Mouse (Mus musculus) neural tube, embryonic 13.5 days (tissue): ENCODE measurements around the gene Ankrd2. TPM values are rescaled to one million over a fixed set of nuclear protein-coding genes. Genes with fewer than 3 reads are reported as not detected.

Experiments
- ATAC-seq: fragments of 200-750 bp; cut with Nextera tagmentation; 2 replicates; pipeline ENCODE4 v1.8.0; 2017; ENCODE audit warnings: low read depth, mild to moderate bottlenecking, moderate TSS enrichment, moderate library complexity
- H3K27ac ChIP-seq: fragments of 300-500 bp; sonication (generic); replicated peaks from 2 replicates; pipeline ENCODE4 v1.5.1; 2015; ENCODE audit warnings: moderate library complexity, mild to moderate bottlenecking, inconsistent platforms
- H3K27me3 ChIP-seq: fragments of 300-500 bp; sonication (generic); 2 replicates; pipeline ENCODE4 v1.6.1; 2015; ENCODE audit warnings: mild to moderate bottlenecking, inconsistent platforms
- H3K36me3 ChIP-seq: fragments of 300-500 bp; sonication (generic); 2 replicates; pipeline ENCODE4 v1.6.1; 2015; ENCODE audit warnings: mild to moderate bottlenecking, inconsistent platforms
- H3K4me1 ChIP-seq: fragments of 300-500 bp; sonication (generic); replicated peaks from 2 replicates; pipeline ENCODE4 v1.6.1; 2015; ENCODE audit warnings: inconsistent platforms
- H3K4me2 ChIP-seq: fragments of 300-500 bp; sonication (generic); 2 replicates; pipeline ENCODE4 v1.6.1; 2015; ENCODE audit warnings: inconsistent platforms, mild to moderate bottlenecking, moderate library complexity
- H3K4me3 ChIP-seq: fragments of 300-500 bp; sonication (generic); 2 replicates; pipeline ENCODE4 v1.5.1; 2015; ENCODE audit warnings: mild to moderate bottlenecking, inconsistent platforms
- H3K9ac ChIP-seq: fragments of 300-500 bp; sonication (generic); 2 replicates; pipeline ENCODE4 v1.6.1; 2015; ENCODE audit warnings: moderate library complexity, mild to moderate bottlenecking, inconsistent platforms
- H3K9me3 ChIP-seq: fragments of 300-500 bp; sonication (generic); 2 replicates; pipeline ENCODE4 v1.6.1; 2016; ENCODE audit warnings: inconsistent platforms
- WGBS: fragments of 180-500 bp; shearing (Covaris S2); methylation state at CpG from one replicate; pipeline ENCODE4 v1.1.7; 2015; 5-methylcytosine and 5-hydroxymethylcytosine counted together
- polyA plus RNA-seq: library from polyadenylated mRNA; unstranded; fragments of >200 nt; fragmentation: Nextera tagmentation; extraction: Ambion mirVana; gene quantifications from 2 replicates; pipeline ENCODE4 v1.2.1, GENCODE M21; 2015

Gene Ankrd2
- polyA plus RNA-seq, 1 experiment from 2014 or later: 0.53 TPM

DNA sequence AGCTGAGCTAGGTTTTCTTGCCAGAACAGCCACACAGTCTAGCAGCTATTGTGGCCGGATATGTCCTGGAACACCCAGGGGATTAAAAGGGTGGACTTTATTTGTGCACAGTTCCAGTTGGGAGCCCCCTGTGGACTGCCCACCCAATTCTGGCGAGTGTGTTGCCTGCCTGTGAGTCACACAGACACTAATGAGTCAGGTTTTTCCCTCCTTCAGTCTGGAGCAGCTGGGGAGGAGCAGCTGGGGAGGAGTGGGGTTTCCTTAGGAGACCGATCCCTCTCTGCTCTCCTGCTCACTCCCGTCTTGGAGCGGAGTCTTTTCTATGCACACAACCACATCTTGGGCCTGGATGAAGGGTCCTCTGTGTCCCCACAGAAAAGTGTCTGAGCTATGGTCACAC is 19.0 kb upstream of the Ankrd2 start:
- no peak for ATAC-seq
- Histone ChIP-seq H3K4me1 (peaks cover 16% of the 10 kb centered on the region), H3K36me3 (no peaks in the 10 kb centered on the region), H3K4me2 (no peak overlapping the region), H3K27me3 (no peaks in the 10 kb centered on the region), H3K4me3 (no peak overlapping the region), H3K27ac (peak overlapping the region; percentile 71; the same call in 1 of the 2 replicates), H3K9me3 (no peaks in the 10 kb centered on the region), H3K9ac (no peak overlapping the region)
- 56% methylated on average over 5 of the region's 5 CpGs for WGBS

DNA sequence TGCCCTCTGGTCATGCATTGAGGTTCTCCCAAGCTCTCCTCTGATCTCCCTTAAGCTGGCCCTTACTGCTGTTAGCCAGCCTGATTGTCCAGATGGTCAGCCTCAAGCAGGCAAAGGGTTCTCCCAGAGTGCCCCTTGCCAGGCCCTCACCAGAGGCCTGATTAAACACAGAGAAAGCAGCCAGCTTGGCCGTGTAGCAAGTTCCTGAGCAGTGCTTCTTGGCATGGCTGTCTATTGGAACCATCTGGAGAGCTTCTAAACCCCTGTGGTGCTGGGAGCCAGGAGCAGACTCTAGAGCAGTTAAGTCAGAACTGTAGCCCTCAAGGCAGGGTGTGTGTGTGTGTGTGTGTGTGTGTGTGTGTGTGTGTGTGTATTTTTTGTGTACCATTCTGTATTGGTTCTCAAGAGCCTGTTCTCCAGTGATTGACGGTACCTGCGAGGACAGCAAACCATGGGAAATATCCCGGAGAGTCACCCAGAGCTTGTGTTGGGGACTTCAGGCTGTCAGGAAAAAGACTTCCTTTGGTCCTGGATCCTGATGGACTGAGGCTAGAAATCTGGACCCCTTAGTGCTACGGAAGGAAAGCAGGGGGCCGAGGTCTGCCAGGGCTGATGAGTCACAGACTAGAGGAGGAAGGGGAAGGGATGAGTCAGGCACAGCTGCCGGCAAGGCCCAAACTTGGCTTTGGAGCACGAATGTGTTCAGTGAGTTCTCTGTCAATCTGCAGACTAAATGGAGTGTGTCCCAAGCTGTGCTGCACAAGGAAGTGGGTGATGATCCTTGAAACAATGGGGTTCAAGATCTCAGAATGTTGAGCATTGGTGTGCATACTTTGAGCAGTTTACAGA is 18.2 kb upstream of the Ankrd2 start:
- H3K27me3 ChIP-seq: no peaks in the 10 kb centered on the region
- no peak overlapping the region for H3K4me3 ChIP-seq
- no peak overlapping the region for H3K9ac ChIP-seq
- H3K4me2 ChIP-seq: no peak overlapping the region
- no peaks in the 10 kb centered on the region for H3K9me3 ChIP-seq
- ATAC-seq: no peak
- WGBS: 75% methylated on average over 8 of the region's 8 CpGs
- H3K4me1 ChIP-seq: peaks cover 21% of the 10 kb centered on the region
- H3K36me3 ChIP-seq: no peaks in the 10 kb centered on the region
- H3K27ac ChIP-seq: peak overlapping the region; percentile 71

DNA sequence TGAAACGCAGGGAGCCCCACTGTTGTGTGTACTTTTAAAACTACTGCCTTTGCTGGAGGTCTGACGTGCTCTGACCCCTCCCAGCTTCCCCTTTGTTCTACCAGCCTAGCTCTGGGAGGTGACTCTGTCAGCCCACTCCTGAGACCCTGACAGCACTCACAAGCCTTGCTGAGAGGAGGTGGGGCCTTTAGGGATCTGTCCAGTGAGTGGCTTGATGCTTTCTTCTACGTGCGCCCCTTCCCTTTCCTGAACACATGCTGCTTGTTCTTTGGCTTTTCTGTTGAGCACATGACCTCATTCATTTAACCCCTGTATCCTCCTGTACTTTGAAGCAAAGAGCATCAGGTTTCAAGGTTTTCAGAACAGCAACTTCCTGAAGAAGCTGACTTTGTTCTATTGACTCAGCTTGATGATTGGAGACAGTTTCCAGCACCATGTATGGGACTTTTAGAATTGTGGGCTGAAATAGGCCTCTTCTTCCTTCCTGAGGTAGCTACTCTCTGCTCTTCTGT is 16.7 kb upstream of the Ankrd2 start:
- Histone ChIP-seq H3K36me3 (no peaks in the 10 kb centered on the region), H3K27ac (0 out of 2 replicates have a peak overlapping the region, but pooled peaks have one; percentile 71), H3K4me2 (no peak overlapping the region), H3K9me3 (no peaks in the 10 kb centered on the region), H3K4me3 (no peak overlapping the region), H3K4me1 (peaks cover 21% of the 10 kb centered on the region), H3K27me3 (no peaks in the 10 kb centered on the region), H3K9ac (no peak overlapping the region)
- 53% methylated on average over 4 of the region's 4 CpGs for WGBS
- no peak for ATAC-seq

DNA sequence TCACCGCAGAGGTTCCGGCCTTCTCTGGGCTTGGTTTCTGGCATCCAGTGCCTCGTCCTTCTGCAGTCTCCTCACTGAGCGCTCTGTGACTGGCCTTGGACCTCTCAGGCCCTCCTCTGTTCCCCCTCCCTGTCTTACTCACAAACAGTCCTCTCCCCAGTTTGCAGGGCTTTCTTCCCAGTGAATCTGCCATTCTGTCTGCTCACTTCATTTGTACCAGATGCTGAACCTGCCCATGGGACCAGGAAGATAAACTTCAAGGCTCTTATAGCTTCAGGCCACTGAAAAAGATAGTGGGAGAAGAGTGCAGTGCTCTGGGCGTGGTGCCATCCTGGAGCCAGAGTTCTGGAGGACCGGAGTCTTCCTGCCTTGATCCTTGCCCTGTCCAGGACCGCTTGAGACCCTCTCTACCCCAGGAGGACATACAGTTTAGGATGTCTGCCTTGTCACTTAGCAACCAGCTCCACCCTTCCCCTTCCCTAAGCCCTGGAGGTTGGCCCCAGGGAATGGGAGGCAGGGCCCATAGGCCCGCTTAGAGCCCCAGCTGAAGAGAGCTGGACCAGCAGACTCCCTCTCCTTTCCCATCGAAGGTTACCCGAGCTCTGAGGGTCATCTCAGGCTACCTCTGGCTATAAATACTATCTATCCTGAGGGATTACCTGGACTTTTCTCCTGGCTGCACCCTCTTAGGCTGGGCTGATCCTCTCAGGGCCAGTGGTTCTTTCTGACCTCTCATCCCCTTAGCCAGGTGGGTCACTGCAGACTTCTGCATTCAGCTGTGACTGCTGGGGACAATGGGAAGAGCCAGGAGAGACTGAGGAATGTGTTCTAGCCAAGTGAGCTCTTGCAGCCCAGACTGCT is 13.9 kb upstream of the Ankrd2 start:
- H3K36me3 ChIP-seq: no peaks in the 10 kb centered on the region
- ATAC-seq: no peak
- H3K9ac ChIP-seq: no peak overlapping the region
- no peak overlapping the region for H3K27ac ChIP-seq
- WGBS: 67% methylated on average over 10 of the region's 10 CpGs
- H3K27me3 ChIP-seq: no peaks in the 10 kb centered on the region
- H3K4me1 ChIP-seq: peaks cover 18% of the 10 kb centered on the region
- H3K4me3 ChIP-seq: no peak overlapping the region
- no peaks in the 10 kb centered on the region for H3K9me3 ChIP-seq
- no peak overlapping the region for H3K4me2 ChIP-seq

DNA sequence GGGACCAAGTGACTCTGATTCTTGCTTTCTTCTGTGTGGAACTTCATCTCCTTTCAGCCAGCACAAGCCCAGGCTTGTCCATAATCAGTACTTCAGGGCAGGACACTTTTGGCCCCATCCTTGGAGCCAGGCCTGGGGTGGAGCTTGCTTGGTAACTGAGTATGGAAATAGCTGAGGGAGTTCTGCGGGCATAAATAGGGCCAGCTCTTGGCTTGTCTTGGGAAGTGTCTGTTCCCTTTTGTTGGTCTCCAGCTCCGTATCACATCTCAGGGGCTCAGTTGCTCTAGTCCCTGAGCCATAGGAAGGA is 13.3 kb upstream of the Ankrd2 start:
- no peak overlapping the region for H3K4me2 ChIP-seq
- WGBS: 77% methylated on average over 2 of the region's 2 CpGs
- H3K9ac ChIP-seq: no peak overlapping the region
- H3K36me3 ChIP-seq: no peaks in the 10 kb centered on the region
- no peak overlapping the region for H3K27ac ChIP-seq
- no peak overlapping the region for H3K4me3 ChIP-seq
- H3K9me3 ChIP-seq: no peaks in the 10 kb centered on the region
- ATAC-seq: no peak
- no peaks in the 10 kb centered on the region for H3K27me3 ChIP-seq
- H3K4me1 ChIP-seq: peaks cover 12% of the 10 kb centered on the region

DNA sequence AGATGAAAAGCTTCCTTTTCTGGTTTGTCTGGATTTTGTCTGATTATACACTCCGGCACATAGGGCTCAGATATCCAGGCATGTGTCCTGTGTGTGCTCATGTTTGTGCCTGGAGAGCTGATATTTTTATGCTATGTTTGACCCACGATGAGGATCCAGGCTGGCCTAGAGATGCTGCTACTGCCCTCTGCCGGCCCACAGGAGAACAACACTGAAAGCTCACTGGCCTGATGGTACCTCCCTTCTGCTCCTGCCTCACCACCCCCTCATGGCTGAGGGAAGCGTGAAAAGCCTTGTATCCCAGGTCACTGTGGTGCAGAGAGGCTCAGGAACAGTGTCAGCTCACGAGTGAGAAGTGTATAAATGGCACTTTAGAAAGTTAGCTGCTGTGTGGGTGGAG is 9.6 kb upstream of the Ankrd2 start:
- 7% methylated on average over 5 of the region's 5 CpGs for WGBS
- no peaks in the 10 kb centered on the region for H3K27me3 ChIP-seq
- peak; percentile 50; the same call in 1 of the 2 replicates for ATAC-seq
- H3K4me1 ChIP-seq: peaks cover 10% of the 10 kb centered on the region; the same call in 1 of the 2 replicates
- no peak overlapping the region for H3K9ac ChIP-seq
- H3K27ac ChIP-seq: no peak overlapping the region
- H3K36me3 ChIP-seq: no peaks in the 10 kb centered on the region
- H3K9me3 ChIP-seq: no peaks in the 10 kb centered on the region
- H3K4me2 ChIP-seq: no peak overlapping the region
- H3K4me3 ChIP-seq: no peak overlapping the region

DNA sequence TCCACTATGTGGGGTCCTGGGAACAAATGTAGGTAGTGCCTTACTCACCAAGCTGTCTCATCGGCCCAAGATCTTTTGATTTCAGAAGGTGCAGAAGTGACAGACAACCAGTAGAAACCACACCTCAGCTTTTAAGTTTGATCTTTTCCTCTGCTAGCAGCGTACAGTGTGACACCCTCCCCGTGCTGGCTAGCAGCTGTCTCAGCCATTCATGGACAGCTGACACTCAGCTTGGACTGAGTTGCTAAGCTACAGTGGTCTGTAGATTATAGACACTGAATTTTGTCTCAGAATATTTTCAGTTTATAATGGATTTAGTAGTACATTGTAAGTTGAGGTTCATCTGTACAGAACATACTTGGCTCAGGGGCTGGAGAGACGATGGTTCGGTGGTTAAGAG is 4.7 kb upstream of the Ankrd2 start:
- Histone ChIP-seq H3K9ac (no peak overlapping the region), H3K27ac (no peak overlapping the region), H3K4me3 (no peak overlapping the region), H3K36me3 (0 out of 2 replicates have a peak, but pooled peaks cover 7% of the 10 kb centered on the region), H3K27me3 (no peaks in the 10 kb centered on the region), H3K9me3 (no peaks in the 10 kb centered on the region), H3K4me1 (peaks cover 8% of the 10 kb centered on the region), H3K4me2 (no peak overlapping the region)
- WGBS: 84% methylated on average over 5 of the region's 5 CpGs
- ATAC-seq: no peak

DNA sequence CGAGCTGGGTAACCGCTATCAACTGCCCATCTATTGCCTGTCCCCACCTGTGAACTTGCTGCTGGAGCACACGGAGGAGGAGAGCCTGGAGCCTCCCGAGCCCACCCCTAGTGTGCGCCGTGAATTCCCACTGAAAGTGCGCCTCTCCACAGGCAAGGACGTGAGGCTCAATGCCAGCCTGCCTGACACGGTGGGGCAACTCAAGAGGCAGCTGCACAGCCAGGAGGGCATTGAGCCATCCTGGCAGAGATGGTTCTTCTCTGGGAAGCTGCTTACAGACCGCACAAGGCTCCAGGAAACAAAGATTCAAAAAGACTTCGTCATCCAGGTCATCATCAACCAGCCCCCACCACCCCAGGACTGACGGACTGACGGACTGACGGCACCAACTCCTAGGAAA is 2.2 kb upstream of the Ankrd2 start:
- H3K9me3 ChIP-seq: no peaks in the 10 kb centered on the region
- H3K4me1 ChIP-seq: peaks cover 8% of the 10 kb centered on the region
- 84% methylated on average over 14 of the region's 14 CpGs for WGBS
- H3K4me2 ChIP-seq: no peak overlapping the region
- H3K9ac ChIP-seq: no peak overlapping the region
- no peaks in the 10 kb centered on the region for H3K27me3 ChIP-seq
- H3K4me3 ChIP-seq: no peak overlapping the region
- ATAC-seq: no peak
- no peak overlapping the region for H3K27ac ChIP-seq
- 0 out of 2 replicates have a peak, but pooled peaks cover 7% of the 10 kb centered on the region for H3K36me3 ChIP-seq

DNA sequence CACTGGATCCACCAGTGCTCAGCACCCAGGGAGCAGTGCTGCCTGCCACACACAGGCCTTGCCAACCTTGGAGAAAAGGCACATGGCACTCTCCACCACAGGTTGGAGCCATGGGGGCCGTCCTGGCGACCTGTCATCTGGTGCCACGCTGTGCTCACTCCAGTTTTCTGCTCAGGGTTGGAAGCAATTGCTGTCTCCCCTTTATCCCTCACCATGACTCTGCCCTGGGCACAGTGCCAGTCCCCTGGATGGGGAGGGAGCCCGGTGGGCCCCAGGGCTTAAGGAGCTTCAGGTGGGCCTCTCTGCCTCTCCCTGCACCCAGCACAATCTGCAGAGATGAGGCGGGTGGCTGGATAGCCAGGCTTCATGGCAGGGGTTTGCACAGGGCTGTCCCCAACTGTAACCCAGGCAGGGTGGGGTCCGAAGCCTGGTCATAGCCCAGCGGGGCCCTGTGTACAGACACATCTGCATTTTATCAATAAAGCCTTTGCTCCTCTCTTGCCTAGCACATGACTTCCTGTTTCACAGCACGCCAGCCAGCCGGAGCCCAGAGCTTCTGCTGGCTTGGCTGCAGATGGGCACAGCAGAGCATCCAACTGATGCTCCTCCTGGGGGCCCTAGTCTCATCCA is 1.5 kb upstream of the Ankrd2 start:
- Histone ChIP-seq H3K27ac (no peak overlapping the region), H3K27me3 (no peaks in the 10 kb centered on the region), H3K4me3 (no peak overlapping the region), H3K36me3 (0 out of 2 replicates have a peak, but pooled peaks cover 7% of the 10 kb centered on the region), H3K4me2 (no peak overlapping the region), H3K9me3 (no peaks in the 10 kb centered on the region), H3K9ac (no peak overlapping the region), H3K4me1 (peaks cover 8% of the 10 kb centered on the region)
- ATAC-seq: no peak
- 72% methylated on average over 9 of the region's 9 CpGs for WGBS

DNA sequence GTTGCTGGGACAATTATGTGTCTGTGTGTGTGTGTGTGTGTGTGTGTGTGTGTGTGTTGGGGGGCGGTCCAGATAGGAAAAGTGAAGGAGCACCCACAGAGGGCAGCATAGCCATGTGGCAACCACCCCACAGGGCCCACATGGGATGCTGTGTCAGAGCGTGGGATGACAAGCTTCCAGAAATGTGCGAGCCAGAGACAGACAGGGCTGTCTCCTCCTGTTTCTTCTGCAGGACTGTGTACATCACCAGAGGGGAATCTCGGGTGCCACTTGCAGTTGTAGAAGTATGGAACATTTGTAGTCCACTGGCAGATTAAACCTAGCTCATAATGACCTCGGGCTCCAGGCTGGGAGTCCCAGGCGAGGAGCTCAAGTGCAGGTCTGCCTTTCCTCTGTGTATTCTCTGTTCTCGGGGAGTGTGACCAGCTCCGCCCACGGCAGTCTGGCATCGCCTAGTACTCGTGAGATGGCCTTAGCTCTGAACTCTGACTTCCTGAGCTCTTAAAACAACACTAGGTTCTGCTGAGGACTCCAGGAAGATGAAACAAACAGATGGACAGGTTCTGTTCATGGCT is 832 bp upstream of the Ankrd2 start:
- H3K36me3 ChIP-seq: 0 out of 2 replicates have a peak, but pooled peaks cover 7% of the 10 kb centered on the region
- H3K27ac ChIP-seq: no peak overlapping the region
- H3K9ac ChIP-seq: no peak overlapping the region
- H3K4me3 ChIP-seq: no peak overlapping the region
- WGBS: 52% methylated on average over 11 of the region's 11 CpGs
- no peaks in the 10 kb centered on the region for H3K9me3 ChIP-seq
- peak; percentile 29; the same call in 1 of the 2 replicates for ATAC-seq
- no peak overlapping the region for H3K4me2 ChIP-seq
- H3K4me1 ChIP-seq: peaks cover 8% of the 10 kb centered on the region
- peaks cover 3% of the 10 kb centered on the region; the same call in 1 of the 2 replicates for H3K27me3 ChIP-seq

DNA sequence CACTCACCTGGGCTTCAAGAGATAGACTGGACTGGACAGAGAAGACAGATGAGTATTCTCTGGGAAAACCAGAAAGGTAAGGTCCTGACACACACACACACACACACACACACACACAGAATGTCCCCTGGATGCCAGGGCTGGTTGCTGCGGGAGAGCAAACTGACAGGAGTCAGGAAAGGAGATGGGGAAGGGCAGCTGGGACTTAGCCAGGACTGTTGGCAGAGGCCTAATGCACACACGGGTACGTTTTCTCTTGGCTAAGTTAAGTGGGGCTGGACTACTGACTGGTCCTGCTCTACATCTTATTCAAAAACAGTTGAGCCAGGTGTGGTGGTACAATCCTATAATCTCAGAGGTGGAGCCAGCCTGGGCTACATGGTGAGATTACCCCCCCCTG is 557 bp downstream of the Ankrd2 start:
- Histone ChIP-seq H3K27me3 (peaks cover 7% of the 10 kb centered on the region; the same call in 1 of the 2 replicates), H3K27ac (no peak overlapping the region), H3K9me3 (no peaks in the 10 kb centered on the region), H3K4me2 (no peak overlapping the region), H3K4me3 (no peak overlapping the region), H3K36me3 (0 out of 2 replicates have a peak, but pooled peaks cover 7% of the 10 kb centered on the region), H3K4me1 (peaks cover 8% of the 10 kb centered on the region), H3K9ac (no peak overlapping the region)
- no peak for ATAC-seq
- 74% methylated on average over 3 of the region's 3 CpGs for WGBS
